Mouse (Mus musculus) heart, embryonic 14.5 days (tissue): ENCODE measurements around the gene Gm3072. TPM values are rescaled to one million over a fixed set of nuclear protein-coding genes. Genes with fewer than 3 reads are reported as not detected.
"Not testable (repeated sequence)": the region's sequence is repeated elsewhere in the genome, so short reads cannot be mapped to it uniquely, and the experiment has no call there.

Source experiments
- ATAC-seq: fragments of 200-750 bp; cut with Nextera tagmentation; 2 replicates; pipeline ENCODE4 v1.8.0; 2017; ENCODE audit warnings: low read depth, moderate TSS enrichment; ENCODE audit not compliant: insufficient number of reproducible peaks, insufficient read depth, low FRiP score
- H3K27ac ChIP-seq, 2 experiments: fragments of 200-500 bp in 1 of 2; fragments of 300-500 bp in 1 of 2; sonication (generic) in 1 of 2; replicated peaks in 1 of 2; 2 replicates each; pipeline ENCODE4 v1.5.1; 2012 to 2014; ENCODE audit warnings: low read depth in 2 of 2, low read length in 2 of 2, control low read depth in 1 of 2, mild to moderate bottlenecking in 1 of 2, mixed read lengths in 1 of 2; ENCODE audit not compliant: control insufficient read depth in 1 of 2, insufficient read depth in 1 of 2
- H3K27me3 ChIP-seq: fragments of 300-500 bp; sonication (generic); 2 replicates; pipeline ENCODE4 v1.6.1; 2014; ENCODE audit warnings: mild to moderate bottlenecking, low read length, control low read depth; ENCODE audit not compliant: control insufficient read depth, insufficient read depth
- H3K36me3 ChIP-seq: fragments of 300-500 bp; sonication (generic); 2 replicates; pipeline ENCODE4 v1.6.1; 2014; ENCODE audit warnings: mild to moderate bottlenecking, control low read depth, low read length, mixed read lengths; ENCODE audit not compliant: control insufficient read depth, insufficient read depth
- H3K4me1 ChIP-seq, 2 experiments: fragments of 200-500 bp in 1 of 2; fragments of 300-500 bp in 1 of 2; sonication (generic) in 1 of 2; 2 replicates each; pipeline ENCODE4 v1.6.1; 2012 to 2014; ENCODE audit warnings: low read length in 2 of 2, control low read depth in 1 of 2, mixed read lengths in 1 of 2; ENCODE audit not compliant: control insufficient read depth in 2 of 2, insufficient read depth in 2 of 2
- H3K4me2 ChIP-seq: fragments of 300-500 bp; sonication (generic); 2 replicates; pipeline ENCODE4 v1.6.1; 2014; ENCODE audit warnings: mild to moderate bottlenecking, low read length
- H3K4me3 ChIP-seq, 2 experiments: fragments of 200-500 bp in 1 of 2; fragments of 300-500 bp in 1 of 2; sonication (generic) in 1 of 2; 2 replicates each; pipeline ENCODE4 v1.5.1; 2012 to 2014; ENCODE audit warnings: low read length in 2 of 2, mild to moderate bottlenecking in 2 of 2, control low read depth in 1 of 2, low read depth in 1 of 2, moderate library complexity in 1 of 2; ENCODE audit not compliant: control insufficient read depth in 1 of 2, insufficient read depth in 1 of 2
- H3K9ac ChIP-seq: fragments of 300-500 bp; sonication (generic); 2 replicates; pipeline ENCODE4 v1.6.1; 2014; ENCODE audit warnings: mild to moderate bottlenecking, low read length
- H3K9me3 ChIP-seq: fragments of 300-500 bp; sonication (generic); 2 replicates; pipeline ENCODE4 v1.6.1; 2016; ENCODE audit warnings: low read length, control low read depth; ENCODE audit not compliant: control insufficient read depth
- WGBS: fragments of 180-500 bp; shearing (Covaris S2); extraction: QIAGEN DNeasy Blood & Tissue Kit; methylation state at CpG from one replicate; pipeline ENCODE4 v1.1.7; 2014; 5-methylcytosine and 5-hydroxymethylcytosine counted together
- polyA plus RNA-seq: library from polyadenylated mRNA; unstranded; fragments of >200 nt; fragmentation: Nextera tagmentation; extraction: Ambion mirVana; gene quantifications from 2 replicates; pipeline ENCODE4 v1.2.1, GENCODE M21; 2014

Gene Gm3072
- polyA plus RNA-seq, 1 experiment from 2014 or later = not detected

- not testable (repeated sequence) for H3K9ac ChIP-seq, H3K9me3 ChIP-seq, H3K36me3 ChIP-seq, ATAC-seq, H3K27ac ChIP-seq, H3K4me1 ChIP-seq, H3K4me3 ChIP-seq, H3K27me3 ChIP-seq, H3K4me2 ChIP-seq
- WGBS = no CpG with 5 or more reads among the region's 1 CpGs
These were observed 51.5 kb downstream of the Gm3072 start, which contains the start of gene 1700049E17Rik2 for GRCm38 (mm10) chr14:41572911-41573310. Gene 1700049E17Rik2, plus strand, starts transcription at chr14:41573211.

Other genes with a start within 250 kb of the Gm3072 start
- not detected in 2 replicates for gene Gm7945, start 238.2 kb downstream of the Gm3072 start, polyA plus RNA-seq
- not detected in 2 replicates for gene Gm6482, start 216.3 kb downstream of the Gm3072 start, polyA plus RNA-seq
- gene Gm7954, start 171.1 kb downstream of the Gm3072 start, polyA plus RNA-seq = not detected in 2 replicates
- not detected in 2 replicates for gene Gm3486, start 135.1 kb downstream of the Gm3072 start, polyA plus RNA-seq
- gene Gm7970, start 69.0 kb downstream of the Gm3072 start, polyA plus RNA-seq = not detected in 2 replicates
- gene 1700049E17Rik2, start 51.4 kb downstream of the Gm3072 start, polyA plus RNA-seq = not detected in 2 replicates
- not detected in 2 replicates for gene Gm3676, start 21.9 kb upstream of the Gm3072 start, polyA plus RNA-seq
- gene Gm8068, start 77.3 kb upstream of the Gm3072 start, polyA plus RNA-seq = not detected in 2 replicates
- not detected in 2 replicates for gene Gm7929, start 126.0 kb upstream of the Gm3072 start, polyA plus RNA-seq
- gene Gm47189, start 147.8 kb upstream of the Gm3072 start, polyA plus RNA-seq = not detected in 2 replicates